Mouse (Mus musculus) spleen, postnatal 10 days (tissue): ENCODE measurements around the gene Cfap44.

Source experiments
- DNase-seq, 2 experiments: peaks; one replicate each; pipeline ENCODE4 v3.0.0; 2021 to 2022; ENCODE audit warnings: low spot score in 2 of 2

Cfap44 gene

DNA sequence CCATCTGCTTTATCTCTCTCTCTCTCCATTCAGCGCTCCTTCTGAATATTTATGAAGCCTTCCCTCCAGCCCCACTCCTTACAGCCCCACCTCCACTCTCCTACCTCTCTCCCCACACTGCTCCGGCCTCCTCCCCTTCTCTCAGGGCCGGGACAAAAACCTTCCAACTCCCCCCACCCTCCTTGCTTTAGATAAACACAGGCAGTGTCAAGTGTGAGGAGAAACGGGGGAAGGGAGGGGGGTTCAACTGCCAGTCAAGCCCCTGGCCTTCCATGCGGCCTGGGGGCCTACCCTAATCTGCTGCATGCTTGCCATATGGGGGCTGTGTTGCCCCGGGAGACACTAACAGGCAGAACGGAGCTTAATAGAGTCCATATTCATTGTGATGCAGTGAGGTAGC is 136.2 kb downstream of the Cfap44 start:
- DNase-seq: no peak

GRCm38 (mm10) chr16:44531239-44531797 is 136.7 kb downstream of the Cfap44 start:
- no peak for DNase-seq
